Mouse (Mus musculus): ENCODE data around the gene Strada. TPM values are rescaled to one million over a fixed set of nuclear protein-coding genes. Genes with fewer than 3 reads are reported as not detected.
A peak's percentile ranks its signal among the peaks of the same experiment; 100 is the strongest.
"Not testable (repeated sequence)": the region's sequence is repeated elsewhere in the genome, so short reads cannot be mapped to it uniquely, and the experiment has no call there.

Gene Strada
- polyA plus RNA-seq, 1 experiment from 2014 or later, result 6.4 TPM

DNA sequence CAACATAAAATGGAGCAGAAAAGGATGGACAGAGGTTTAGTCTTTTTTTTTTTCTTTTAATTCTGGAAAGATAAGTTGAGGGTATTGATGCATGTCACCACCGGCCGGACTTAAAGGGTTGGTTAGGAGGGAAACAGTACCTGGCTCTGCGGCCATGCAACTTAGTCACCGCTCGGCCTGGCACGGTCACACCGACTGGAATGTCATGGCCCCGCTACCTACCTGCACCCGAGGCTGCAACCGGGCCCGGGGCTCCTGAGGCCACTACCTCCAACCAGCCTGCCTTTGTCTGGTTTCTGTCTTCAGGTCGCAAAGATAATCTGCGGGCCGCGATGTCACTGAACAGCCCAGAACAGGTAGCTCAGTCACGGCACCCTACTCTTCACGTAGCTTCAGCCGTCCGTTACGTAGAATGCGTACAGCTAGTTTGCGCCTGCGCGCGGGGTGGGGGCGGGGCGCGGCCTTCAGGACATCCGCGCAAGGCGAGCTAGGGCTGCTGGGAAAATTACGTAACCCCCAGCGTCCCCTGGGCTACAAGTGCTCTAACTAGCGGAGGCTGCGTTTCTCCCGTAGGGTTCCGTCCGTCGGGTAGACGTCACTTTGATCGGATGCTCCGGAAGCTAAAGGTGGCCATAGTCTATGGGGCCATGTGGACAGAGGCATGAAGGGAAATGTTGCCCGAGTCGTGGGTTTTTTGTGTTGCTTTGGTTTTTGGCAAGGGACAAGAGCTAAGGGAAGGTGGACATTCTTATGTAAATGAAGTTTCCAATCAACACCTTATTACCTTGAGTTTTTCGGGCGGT lies 14.2 kb upstream of the Strada start, which contains the start of gene Ccdc47:
TSS of gene Ccdc47 (minus strand) at position 418 of the 803 bp plus-strand sequence.
- Histone ChIP-seq H3K4me1 (replicated peaks; ENCODE audit: control insufficient read depth, insufficient read depth, low read length) (0 out of 2 replicates have a peak, but pooled peaks cover 5% of the 10 kb centered on the region), H3K27ac (ENCODE audit: low read depth, low read length) (peak within 1 kb of the TSS; percentile 96), H3K4me2 (replicated peaks; ENCODE audit: low read depth) (peak within 1 kb of the TSS; percentile 68), H3K4me3 (ENCODE audit: low read depth, low read length) (peak within 1 kb of the TSS; percentile 93), H3K9ac (ENCODE audit: low read depth, low read length) (peak within 1 kb of the TSS; percentile 97), H3K9me3 (ENCODE audit: control insufficient read depth) (no peaks in the 10 kb centered on the region), H3K27me3 (replicated peaks; ENCODE audit: control insufficient read depth, insufficient read depth, low read length) (no peaks in the 10 kb centered on the region), H3K36me3 (ENCODE audit: control insufficient read depth, insufficient read depth) (peaks cover 11% of the 10 kb centered on the region)
- peak; percentile 98 for ATAC-seq
- under 1% methylated on average over 46 of the region's 46 CpGs for WGBS
- no peak for TF ChIP-seq CTCF (IDR thresholded peaks at IDR 0.05; ENCODE audit: low read depth)

DNA sequence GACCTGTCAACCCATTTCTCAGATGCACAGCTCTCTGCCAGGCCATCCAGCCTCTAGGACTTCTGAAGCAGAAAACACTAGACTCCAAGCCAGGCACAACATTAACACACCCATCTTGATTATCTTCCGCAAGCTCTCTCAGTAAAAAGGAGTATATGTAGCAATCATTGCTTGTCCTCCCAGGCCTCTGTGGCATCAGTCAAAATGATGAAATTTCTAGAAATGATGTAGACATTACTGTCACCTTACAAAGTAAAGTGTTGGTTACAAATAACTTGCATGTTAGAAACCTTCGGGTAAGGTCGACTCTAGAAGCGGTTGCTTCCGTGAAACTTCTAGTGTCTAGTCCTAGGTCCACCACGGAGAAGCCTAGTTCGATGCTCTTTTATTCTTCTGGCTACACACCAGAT lies 13.5 kb upstream of the Strada start:
- Histone ChIP-seq H3K27ac (ENCODE audit: low read depth, low read length) (peak overlapping the region; percentile 96), H3K9me3 (ENCODE audit: control insufficient read depth) (no peaks in the 10 kb centered on the region), H3K4me1 (replicated peaks; ENCODE audit: control insufficient read depth, insufficient read depth, low read length) (0 out of 2 replicates have a peak, but pooled peaks cover 5% of the 10 kb centered on the region), H3K27me3 (replicated peaks; ENCODE audit: control insufficient read depth, insufficient read depth, low read length) (no peaks in the 10 kb centered on the region), H3K9ac (ENCODE audit: low read depth, low read length) (peak overlapping the region; percentile 97), H3K4me3 (ENCODE audit: low read depth, low read length) (peak overlapping the region; percentile 93), H3K4me2 (replicated peaks; ENCODE audit: low read depth) (peak overlapping the region; percentile 68), H3K36me3 (ENCODE audit: control insufficient read depth, insufficient read depth) (peaks cover 17% of the 10 kb centered on the region)
- WGBS, result 11% methylated on average over 7 of the region's 7 CpGs
- no peak for ATAC-seq
- no peak for TF ChIP-seq CTCF (IDR thresholded peaks at IDR 0.05; ENCODE audit: low read depth)

DNA sequence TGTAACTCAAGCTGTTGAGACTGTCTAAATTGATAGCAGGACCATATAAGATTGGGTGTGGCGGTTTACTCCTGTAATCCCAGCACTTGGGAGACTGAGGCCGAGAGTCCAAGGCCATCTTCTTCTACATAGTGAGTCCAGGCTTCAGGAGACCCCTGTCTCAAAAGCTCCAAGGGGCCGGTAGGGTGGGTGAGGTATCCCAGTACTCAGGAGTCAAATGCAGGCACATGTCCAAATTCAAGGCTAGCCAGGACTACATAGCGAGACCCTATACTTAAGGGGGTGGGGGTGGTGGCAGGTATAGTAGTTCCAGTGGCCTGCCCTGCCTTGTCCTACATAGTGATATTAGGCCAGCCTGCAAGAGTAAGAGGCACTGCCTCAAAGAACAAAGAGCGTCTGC lies 12.9 kb upstream of the Strada start:
- no peak for TF ChIP-seq CTCF (IDR thresholded peaks at IDR 0.05; ENCODE audit: low read depth)
- H3K36me3 ChIP-seq (ENCODE audit: control insufficient read depth, insufficient read depth), result peaks cover 23% of the 10 kb centered on the region
- H3K4me1 ChIP-seq (replicated peaks; ENCODE audit: control insufficient read depth, insufficient read depth, low read length), result 0 out of 2 replicates have a peak, but pooled peaks cover 5% of the 10 kb centered on the region
- H3K27ac ChIP-seq (ENCODE audit: low read depth, low read length), result no peak overlapping the region
- no peak for ATAC-seq
- no peaks in the 10 kb centered on the region for H3K27me3 ChIP-seq (replicated peaks; ENCODE audit: control insufficient read depth, insufficient read depth, low read length)
- no peak overlapping the region for H3K9ac ChIP-seq (ENCODE audit: low read depth, low read length)
- H3K4me3 ChIP-seq (ENCODE audit: low read depth, low read length), result no peak overlapping the region; the same call in 1 of the 2 replicates
- WGBS, result 63% methylated on average over 5 of the region's 5 CpGs
- H3K9me3 ChIP-seq (ENCODE audit: control insufficient read depth), result no peaks in the 10 kb centered on the region
- peak overlapping the region; percentile 68 for H3K4me2 ChIP-seq (replicated peaks; ENCODE audit: low read depth)

DNA sequence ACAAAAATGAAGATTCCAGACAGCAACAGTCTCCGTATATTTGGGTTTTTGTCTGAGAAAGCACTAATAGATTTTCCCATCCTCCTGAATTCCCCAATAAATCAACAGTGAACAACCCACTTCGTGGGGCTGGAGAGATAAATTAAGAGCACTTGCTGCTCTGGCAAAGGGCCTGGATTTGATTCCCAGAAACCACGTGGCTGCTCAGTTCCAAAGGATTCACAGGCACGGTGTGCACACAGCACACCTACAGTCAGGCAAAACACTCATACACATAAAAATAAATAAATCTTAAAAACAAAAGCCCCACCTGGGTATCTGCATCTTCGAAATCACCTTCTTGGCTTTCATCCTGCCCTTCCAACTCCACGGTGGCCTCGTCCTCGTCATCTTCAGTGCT lies 10.8 kb upstream of the Strada start:
- 85% methylated on average over 8 of the region's 8 CpGs for WGBS
- Histone ChIP-seq H3K36me3 (ENCODE audit: control insufficient read depth, insufficient read depth) (peaks cover 41% of the 10 kb centered on the region), H3K4me3 (ENCODE audit: low read depth, low read length) (no peak overlapping the region), H3K27me3 (replicated peaks; ENCODE audit: control insufficient read depth, insufficient read depth, low read length) (no peaks in the 10 kb centered on the region), H3K9me3 (ENCODE audit: control insufficient read depth) (no peaks in the 10 kb centered on the region), H3K9ac (ENCODE audit: low read depth, low read length) (no peak overlapping the region), H3K27ac (ENCODE audit: low read depth, low read length) (no peak overlapping the region), H3K4me2 (replicated peaks; ENCODE audit: low read depth) (no peak overlapping the region), H3K4me1 (replicated peaks; ENCODE audit: control insufficient read depth, insufficient read depth, low read length) (no peaks in the 10 kb centered on the region)
- no peak for ATAC-seq
- TF ChIP-seq CTCF (IDR thresholded peaks at IDR 0.05; ENCODE audit: low read depth), result no peak

DNA sequence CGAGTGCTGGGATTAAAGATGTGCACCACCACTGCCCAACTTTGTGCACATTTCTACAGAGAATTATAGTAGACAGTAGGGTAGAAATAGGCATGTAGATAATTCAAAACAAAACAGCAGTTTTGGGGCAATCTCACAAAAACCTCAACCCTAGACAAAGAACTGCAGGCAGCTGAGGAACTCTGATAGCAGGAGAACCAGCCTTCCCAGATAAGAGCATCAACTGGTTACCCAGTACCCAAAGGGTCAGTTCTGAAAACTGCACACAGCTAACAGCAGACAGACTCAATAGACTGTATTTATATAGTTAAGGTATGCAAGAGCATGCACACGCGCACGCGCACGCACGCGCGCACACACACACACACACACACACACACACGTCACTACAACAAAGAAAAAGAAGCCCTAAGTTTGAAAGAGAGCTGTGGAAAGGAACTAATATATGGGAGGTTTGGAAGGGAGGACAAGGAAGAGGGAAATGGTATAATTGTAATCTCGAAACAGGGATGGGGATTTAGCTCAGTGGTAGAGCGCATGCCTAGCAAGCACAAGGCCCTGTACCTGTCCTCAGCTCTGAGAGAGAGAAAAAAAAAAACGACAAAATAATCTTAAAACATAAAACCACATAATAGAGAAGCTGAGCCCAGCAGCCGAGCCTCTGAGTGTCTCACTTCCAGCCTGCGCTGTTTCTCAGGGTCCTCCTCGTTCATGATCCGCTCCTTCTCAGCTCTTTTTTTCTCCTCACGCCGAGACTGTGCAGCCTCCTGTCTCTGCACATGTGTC lies 438 bp downstream of the Strada start:
- no peak overlapping the region for H3K9ac ChIP-seq (ENCODE audit: low read depth, low read length)
- 91% methylated on average over 19 of the region's 19 CpGs for WGBS
- no peaks in the 10 kb centered on the region for H3K9me3 ChIP-seq (ENCODE audit: control insufficient read depth)
- no peak overlapping the region for H3K4me3 ChIP-seq (ENCODE audit: low read depth, low read length)
- ATAC-seq, result no peak
- peaks cover 59% of the 10 kb centered on the region for H3K36me3 ChIP-seq (ENCODE audit: control insufficient read depth, insufficient read depth)
- no peak overlapping the region for H3K27ac ChIP-seq (ENCODE audit: low read depth, low read length)
- no peak overlapping the region for H3K4me2 ChIP-seq (replicated peaks; ENCODE audit: low read depth)
- no peaks in the 10 kb centered on the region for H3K4me1 ChIP-seq (replicated peaks; ENCODE audit: control insufficient read depth, insufficient read depth, low read length)
- H3K27me3 ChIP-seq (replicated peaks; ENCODE audit: control insufficient read depth, insufficient read depth, low read length), result no peaks in the 10 kb centered on the region
- no peak for TF ChIP-seq CTCF (IDR thresholded peaks at IDR 0.05; ENCODE audit: low read depth)

DNA sequence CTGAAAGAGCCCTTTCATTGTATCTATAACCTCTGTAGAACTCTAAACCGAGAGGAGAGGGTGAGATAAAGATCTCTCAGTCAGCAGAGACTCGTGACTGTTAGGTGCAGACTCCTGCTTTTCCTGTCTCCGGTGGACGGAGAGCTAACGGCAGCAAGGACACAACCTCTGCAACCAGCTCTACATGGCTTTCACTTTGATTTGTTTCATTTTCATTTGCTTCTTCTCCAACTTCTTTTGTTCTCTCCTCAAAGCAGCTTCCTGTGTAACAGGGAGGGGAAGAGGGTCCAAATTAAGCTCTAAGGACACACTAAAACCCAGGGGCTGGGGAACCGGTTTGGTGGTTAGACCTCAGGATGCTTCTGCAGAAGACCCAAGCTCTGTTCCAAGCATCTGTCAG lies 1.2 kb downstream of the Strada start:
- WGBS, result 59% methylated on average over 6 of the region's 6 CpGs
- H3K4me1 ChIP-seq (replicated peaks; ENCODE audit: control insufficient read depth, insufficient read depth, low read length), result no peaks in the 10 kb centered on the region
- H3K4me3 ChIP-seq (ENCODE audit: low read depth, low read length), result no peak overlapping the region
- TF ChIP-seq CTCF (IDR thresholded peaks at IDR 0.05; ENCODE audit: low read depth), result no peak
- H3K27me3 ChIP-seq (replicated peaks; ENCODE audit: control insufficient read depth, insufficient read depth, low read length), result no peaks in the 10 kb centered on the region
- H3K9me3 ChIP-seq (ENCODE audit: control insufficient read depth), result no peaks in the 10 kb centered on the region
- no peak overlapping the region for H3K4me2 ChIP-seq (replicated peaks; ENCODE audit: low read depth)
- H3K27ac ChIP-seq (ENCODE audit: low read depth, low read length), result no peak overlapping the region
- no peak overlapping the region for H3K9ac ChIP-seq (ENCODE audit: low read depth, low read length)
- ATAC-seq, result no peak
- peaks cover 52% of the 10 kb centered on the region for H3K36me3 ChIP-seq (ENCODE audit: control insufficient read depth, insufficient read depth)

DNA sequence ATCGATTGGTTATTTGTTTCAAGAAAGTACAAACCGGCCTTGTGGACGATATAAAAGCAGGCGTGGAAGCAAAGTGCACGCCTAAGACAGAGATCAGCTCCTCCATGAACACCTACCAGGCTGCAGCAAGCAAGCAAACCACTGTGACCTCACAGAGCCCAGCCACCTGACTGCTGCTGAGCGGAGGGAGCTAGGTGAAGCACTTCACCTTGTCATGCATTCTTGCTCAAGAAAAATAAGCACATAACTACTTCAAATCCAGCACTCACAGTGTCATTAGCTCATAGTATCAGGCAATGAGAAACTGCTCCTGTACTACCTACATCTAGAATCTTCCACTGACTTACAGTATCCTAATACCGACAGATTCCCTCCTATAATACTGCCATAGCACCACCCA lies 2.0 kb downstream of the Strada start:
- H3K36me3 ChIP-seq (ENCODE audit: control insufficient read depth, insufficient read depth), result peaks cover 44% of the 10 kb centered on the region
- not testable (repeated sequence) for H3K27me3 ChIP-seq (replicated peaks; ENCODE audit: control insufficient read depth, insufficient read depth, low read length); H3K4me2 ChIP-seq (replicated peaks; ENCODE audit: low read depth); H3K9me3 ChIP-seq (ENCODE audit: control insufficient read depth); H3K9ac ChIP-seq (ENCODE audit: low read depth, low read length); H3K27ac ChIP-seq (ENCODE audit: low read depth, low read length); ATAC-seq; H3K4me1 ChIP-seq (replicated peaks; ENCODE audit: control insufficient read depth, insufficient read depth, low read length); H3K4me3 ChIP-seq (ENCODE audit: low read depth, low read length)
- WGBS, result 90% methylated on average over 7 of the region's 7 CpGs
